Comparison of ENCODE assay signal across 8 mouse cellular contexts in genomic region chr15:77013753-77014241, GRCm38 (mm10). TPM values are rescaled to one million over a fixed set of nuclear protein-coding genes. Genes with fewer than 3 reads are reported as not detected.
DNase-seq lines count a peak whose midpoint lies in the region; ATAC-seq lines count a peak whose summit lies in the region.

No protein-coding gene starts in this region.

- H3K4me3 ChIP-seq in forebrain, embryonic 16.5 days (replicated peaks; ENCODE audit: low read length), result no peak overlapping the region
- no peak overlapping the region for H3K4me3 ChIP-seq in intestine, embryonic 14.5 days (ENCODE audit: low read depth, low read length)
- H3K4me3 ChIP-seq in lung, embryonic 16.5 days (ENCODE audit: low read length), result peak overlapping the region; percentile 4; the same call in 1 of the 2 replicates

- no peaks in the 10 kb centered on the region for H3K27me3 ChIP-seq in forebrain, embryonic 16.5 days (replicated peaks; ENCODE audit: control insufficient read depth, insufficient read depth, low read length)
- H3K27me3 ChIP-seq in intestine, embryonic 14.5 days (replicated peaks; ENCODE audit: control insufficient read depth, insufficient read depth, low read length), result no peaks in the 10 kb centered on the region
- no peaks in the 10 kb centered on the region for H3K27me3 ChIP-seq in lung, embryonic 16.5 days (ENCODE audit: control insufficient read depth, insufficient read depth, low read depth, low read length)

- peaks cover 12% of the 10 kb centered on the region for H3K4me1 ChIP-seq in forebrain, embryonic 16.5 days (replicated peaks; ENCODE audit: control insufficient read depth, insufficient read depth, low read length)
- peaks cover 21% of the 10 kb centered on the region for H3K4me1 ChIP-seq in intestine, embryonic 14.5 days (replicated peaks; ENCODE audit: control insufficient read depth, insufficient read depth, low read length)
- H3K4me1 ChIP-seq in lung, embryonic 16.5 days (replicated peaks; ENCODE audit: control insufficient read depth, insufficient read depth, low read length), result peaks cover 19% of the 10 kb centered on the region

- peak overlapping the region; percentile 8; the same call in 1 of the 2 replicates for H3K4me2 ChIP-seq in forebrain, embryonic 16.5 days (ENCODE audit: low read length)
- H3K4me2 ChIP-seq in intestine, embryonic 14.5 days (ENCODE audit: low read length), result peak overlapping the region; percentile 43
- peak overlapping the region; percentile 46 for H3K4me2 ChIP-seq in lung, embryonic 16.5 days (ENCODE audit: low read depth, low read length)

- peak; percentile 41 to 47 for DNase-seq in left cerebral cortex, adult 9 months (ENCODE audit: low spot score in 2 of 2)
- DNase-seq in left cerebral cortex, postnatal 4 days, result no peak
- peak; percentile 65 for DNase-seq in intestine, embryonic 14.5 days (ENCODE audit: low spot score)
- DNase-seq in telencephalon, adult 2 months (ENCODE audit: low read depth, low spot score), result peak; percentile 65
- DNase-seq in Muller cell, postnatal 12 days (ENCODE audit: inconsistent ontology term), result no peak

- ATAC-seq in forebrain, embryonic 16.5 days, result peak; percentile 79
- ATAC-seq in intestine, embryonic 14.5 days (replicated peaks; ENCODE audit: low FRiP score, low TSS enrichment, low read depth), result 0 out of 2 replicates have a peak, but pooled peaks have one; percentile 37
- ATAC-seq in lung, embryonic 16.5 days (ENCODE audit: low read depth), result peak; percentile 85
- no peak for ATAC-seq in activated CD4-positive, CD25-positive, alpha-beta regulatory T cell, adult 4 months

- peak overlapping the region; percentile 7; the same call in 1 of the 2 replicates for H3K9ac ChIP-seq in forebrain, embryonic 16.5 days (replicated peaks; ENCODE audit: low read depth, low read length)
- no peak overlapping the region for H3K9ac ChIP-seq in intestine, embryonic 14.5 days (ENCODE audit: low read length)
- H3K9ac ChIP-seq in lung, embryonic 16.5 days (ENCODE audit: low read length), result peak overlapping the region; percentile 32; the same call in 1 of the 2 replicates

- no peaks in the 10 kb centered on the region for H3K9me3 ChIP-seq in forebrain, embryonic 16.5 days (ENCODE audit: control insufficient read depth, low read length)
- no peaks in the 10 kb centered on the region for H3K9me3 ChIP-seq in intestine, embryonic 14.5 days (ENCODE audit: control insufficient read depth, low read length)
- no peaks in the 10 kb centered on the region for H3K9me3 ChIP-seq in lung, embryonic 16.5 days (ENCODE audit: control insufficient read depth, low read length)

- no peaks in the 10 kb centered on the region for H3K36me3 ChIP-seq in forebrain, embryonic 16.5 days (ENCODE audit: control insufficient read depth, insufficient read depth)
- no peaks in the 10 kb centered on the region for H3K36me3 ChIP-seq in intestine, embryonic 14.5 days (ENCODE audit: control insufficient read depth, insufficient read depth, low read length)
- no peaks in the 10 kb centered on the region for H3K36me3 ChIP-seq in lung, embryonic 16.5 days (ENCODE audit: control insufficient read depth, insufficient read depth, low read length)

- peak overlapping the region; percentile 46 for H3K27ac ChIP-seq in forebrain, embryonic 16.5 days (ENCODE audit: low read length)
- H3K27ac ChIP-seq in intestine, embryonic 14.5 days (ENCODE audit: low read depth), result peak overlapping the region; percentile 29
- no peak overlapping the region for H3K27ac ChIP-seq in lung, embryonic 16.5 days (ENCODE audit: low read length)

- 28% methylated on average over 15 of the region's 15 CpGs for WGBS in forebrain, embryonic 16.5 days
- WGBS in intestine, embryonic 14.5 days, result 5% methylated on average over 15 of the region's 15 CpGs
- 2% methylated on average over 15 of the region's 15 CpGs for WGBS in lung, embryonic 16.5 days

- intact Hi-C loops in left cerebral cortex, postnatal 4 days (cut with DNase I), result no loop called here

RNA-seq across cellular contexts. Expression of gene Apol6, which starts 30.7 kb away (rescaled TPM):
- total RNA-seq in left cerebral cortex, postnatal 4 days (2021), result not detected
- not detected in 2 replicates for polyA plus RNA-seq in forebrain, embryonic 16.5 days (2015; fragmentation: Nextera tagmentation; extraction: Ambion mirVana)
- 0.58 and 0.84 TPM in 2 replicates for polyA plus RNA-seq in intestine, embryonic 14.5 days (2014; fragmentation: Nextera tagmentation; extraction: Ambion mirVana)
- polyA plus RNA-seq in lung, embryonic 16.5 days (2015; fragmentation: Nextera tagmentation; extraction: Ambion mirVana), result 0.06 TPM in 1 of 2 replicates, not detected in the other
- not detected for polyA plus RNA-seq in activated CD4-positive, CD25-positive, alpha-beta regulatory T cell, adult 4 months (2017; shearing (Covaris generic))

RNA-seq across cellular contexts. Expression of gene Mb, which starts 36.7 kb away (rescaled TPM):
- total RNA-seq in left cerebral cortex, postnatal 4 days (2021), result not detected
- polyA plus RNA-seq in forebrain, embryonic 16.5 days (2015; fragmentation: Nextera tagmentation; extraction: Ambion mirVana), result 0.91 TPM in 1 of 2 replicates, not detected in the other
- 0.35 and 0.65 TPM in 2 replicates for polyA plus RNA-seq in intestine, embryonic 14.5 days (2014; fragmentation: Nextera tagmentation; extraction: Ambion mirVana)
- 1.6 and 2.4 TPM in 2 replicates for polyA plus RNA-seq in lung, embryonic 16.5 days (2015; fragmentation: Nextera tagmentation; extraction: Ambion mirVana)
- polyA plus RNA-seq in activated CD4-positive, CD25-positive, alpha-beta regulatory T cell, adult 4 months (2017; shearing (Covaris generic)), result not detected

Comparison
In these comparisons a context has a peak if more than half of its experiments do, and no peak if none do; other contexts are left out.
1. DNase-seq: peak in left cerebral cortex, adult 9 months (2 of 2), intestine, embryonic 14.5 days (single experiment) and telencephalon, adult 2 months (single experiment); none in left cerebral cortex, postnatal 4 days (single experiment) and Muller cell, postnatal 12 days (single experiment).
2. Peak in every context shown above with its lines, with median percentiles within 50 percentile points of each other: H3K4me2 ChIP-seq.